In the genomic region with DNA sequence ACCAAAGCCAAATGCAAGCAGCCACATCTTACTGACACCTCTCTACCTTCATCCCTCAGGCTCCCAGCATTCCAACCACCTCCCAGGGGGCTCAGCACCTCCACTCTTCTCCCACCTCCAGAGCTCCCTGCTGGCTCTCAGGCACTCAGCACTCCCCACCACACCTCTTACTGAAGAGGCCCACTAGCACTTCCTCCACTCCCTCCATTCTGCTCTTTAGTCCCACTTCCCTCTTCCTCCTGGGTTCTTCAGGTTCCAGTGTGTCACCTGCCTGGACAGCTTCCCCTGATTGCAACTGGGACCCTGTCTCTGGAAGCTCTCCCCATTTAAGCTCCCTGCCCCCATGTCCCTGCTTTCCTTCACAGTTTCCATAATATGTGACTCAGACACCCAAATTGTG, we compare ENCODE assay signal across 27 mouse cellular contexts. TPM values are rescaled to one million over a fixed set of nuclear protein-coding genes. Genes with fewer than 3 reads are reported as not detected.
DNase-seq lines count a peak whose midpoint lies in the region; ATAC-seq and TF ChIP-seq lines count a peak whose summit lies in the region.
"Had no signal": no experiment of that assay in that cellular context is flagged by ENCODE, and none has a peak within 500 bp of the region (broad histone marks: within the 10 kb centered on the region; RNA-seq: fewer than 3 reads in every experiment).

No protein-coding gene starts in this region.

- H3K9ac ChIP-seq in liver, embryonic 12.5 days = no peak overlapping the region
- H3K9ac ChIP-seq in stomach, postnatal 0 days (ENCODE audit: low read length) = no peak overlapping the region
- H3K9ac ChIP-seq in intestine, embryonic 15.5 days = no peak overlapping the region
- H3K9ac ChIP-seq: embryonic facial prominence, embryonic 12.5 days; forebrain, embryonic 13.5 days; forebrain, embryonic 15.5 days; forebrain, postnatal 0 days had no signal

- ATAC-seq in liver, embryonic 12.5 days = no peak
- ATAC-seq in granulocyte monocyte progenitor cell, adult 5-6 weeks (replicated peaks; ENCODE audit: poor library complexity, severe bottlenecking) = peak; percentile 59
- ATAC-seq in stomach, postnatal 0 days (ENCODE audit: low FRiP score, low TSS enrichment) = peak; percentile 65; the same call in 1 of the 2 replicates
- ATAC-seq in intestine, embryonic 15.5 days = no peak
- ATAC-seq: activated CD4-positive, CD25-positive, alpha-beta regulatory T cell, adult 4 months; CD4-positive, CD25-positive, alpha-beta regulatory T cell, adult 4 months; forebrain, embryonic 13.5 days; forebrain, embryonic 15.5 days; forebrain, postnatal 0 days; Patski had no signal

- no peak overlapping the region for H3K4me2 ChIP-seq in liver, embryonic 12.5 days
- H3K4me2 ChIP-seq in stomach, postnatal 0 days (replicated peaks; ENCODE audit: low read depth) = no peak overlapping the region
- no peak overlapping the region for H3K4me2 ChIP-seq in intestine, embryonic 15.5 days (replicated peaks)
- H3K4me2 ChIP-seq: embryonic facial prominence, embryonic 12.5 days; forebrain, embryonic 13.5 days; forebrain, embryonic 15.5 days had no signal

- no peak for TF ChIP-seq POLR2A in testis, adult 2 months (IDR thresholded peaks at IDR 0.05; ENCODE audit: control insufficient read depth, low read depth, low read length)

- DNase-seq in liver = no peak
- DNase-seq in testis, postnatal 14 days (ENCODE audit: low spot score) = no peak
- no peak for DNase-seq in stomach, postnatal 0 days (ENCODE audit: low spot score)
- DNase-seq in layer of hippocampus, postnatal 14 days (ENCODE audit: low spot score in 2 of 2) = no peak
- DNase-seq: adrenal gland, adult 8-10 months; adrenal gland, postnatal 14 days; B cell, adult 2 months; cerebellum, adult 11 months; cerebellum, adult 18-20 months; cerebellum, adult 8-10 months; cerebellum, adult 9-11 months; cerebellum, postnatal 14 days; cerebellum, postnatal 36 days; embryo, embryonic 11 days; forebrain, postnatal 0 days had no signal

- no peaks in the 10 kb centered on the region for H3K9me3 ChIP-seq in liver, embryonic 12.5 days (replicated peaks)
- H3K9me3 ChIP-seq in stomach, postnatal 0 days (ENCODE audit: control insufficient read depth, low read length) = no peaks in the 10 kb centered on the region
- H3K9me3 ChIP-seq in intestine, embryonic 15.5 days = no peaks in the 10 kb centered on the region
- H3K9me3 ChIP-seq: embryonic facial prominence, embryonic 12.5 days; forebrain, embryonic 13.5 days; forebrain, embryonic 15.5 days; G1E had no signal

- H3K4me1 ChIP-seq in liver, embryonic 12.5 days = peaks cover 53% of the 10 kb centered on the region
- no peaks in the 10 kb centered on the region for H3K4me1 ChIP-seq in testis, adult 2 months (ENCODE audit: control insufficient read depth, insufficient read depth, low read length)
- no peaks in the 10 kb centered on the region for H3K4me1 ChIP-seq in stomach, postnatal 0 days (replicated peaks; ENCODE audit: control insufficient read depth, insufficient read depth)
- peaks cover 5% of the 10 kb centered on the region; the same call in 1 of the 2 replicates for H3K4me1 ChIP-seq in intestine, embryonic 15.5 days (replicated peaks)

- TF ChIP-seq EP300 in stomach, postnatal 0 days (optimal IDR thresholded peaks at IDR 0.05) = no peak

- TF ChIP-seq CTCF in testis, adult 2 months (IDR thresholded peaks at IDR 0.05; ENCODE audit: control insufficient read depth, insufficient read depth, insufficient replicate concordance, low read depth, low read length) = no peak
- TF ChIP-seq CTCF in stomach, postnatal 0 days (IDR thresholded peaks at IDR 0.05; ENCODE audit: low read depth) = no peak

- H3K27ac ChIP-seq in liver, embryonic 12.5 days = peak overlapping the region; percentile 7; the same call in 1 of the 2 replicates
- H3K27ac ChIP-seq in testis, adult 2 months (ENCODE audit: control insufficient read depth, insufficient read depth, low read depth, low read length) = no peak overlapping the region
- H3K27ac ChIP-seq in stomach, postnatal 0 days (replicated peaks) = no peak overlapping the region
- H3K27ac ChIP-seq in intestine, embryonic 15.5 days = no peak overlapping the region
- H3K27ac ChIP-seq: embryonic facial prominence, embryonic 12.5 days; forebrain, embryonic 13.5 days; forebrain, embryonic 15.5 days had no signal

- H3K27me3 ChIP-seq in liver, embryonic 12.5 days (replicated peaks) = no peaks in the 10 kb centered on the region
- no peaks in the 10 kb centered on the region for H3K27me3 ChIP-seq in testis, adult 2 months (ENCODE audit: control insufficient read depth, insufficient read depth, low read length)
- H3K27me3 ChIP-seq in stomach, postnatal 0 days (ENCODE audit: control insufficient read depth, insufficient read depth, low read length) = no peaks in the 10 kb centered on the region
- no peaks in the 10 kb centered on the region for H3K27me3 ChIP-seq in intestine, embryonic 15.5 days (replicated peaks)
- H3K27me3 ChIP-seq: CH12.LX; embryonic facial prominence, embryonic 12.5 days; forebrain, embryonic 13.5 days; forebrain, embryonic 15.5 days; Patski had no signal

- no peak overlapping the region for H3K4me3 ChIP-seq in liver, embryonic 12.5 days
- peak overlapping the region; percentile 61 for H3K4me3 ChIP-seq in testis, adult 2 months (ENCODE audit: control insufficient read depth, low read depth, low read length)
- no peak overlapping the region for H3K4me3 ChIP-seq in stomach, postnatal 0 days (ENCODE audit: low read depth, low read length)
- H3K4me3 ChIP-seq in intestine, embryonic 15.5 days (replicated peaks) = no peak overlapping the region
- H3K4me3 ChIP-seq: embryonic facial prominence, embryonic 12.5 days; forebrain, embryonic 13.5 days; forebrain, embryonic 15.5 days had no signal

- peaks cover 16% of the 10 kb centered on the region for H3K36me3 ChIP-seq in liver, embryonic 12.5 days
- H3K36me3 ChIP-seq in testis, adult 2 months (ENCODE audit: control insufficient read depth, insufficient read depth, low read length) = no peaks in the 10 kb centered on the region
- H3K36me3 ChIP-seq in stomach, postnatal 0 days (ENCODE audit: control insufficient read depth, insufficient read depth, low read length) = no peaks in the 10 kb centered on the region
- H3K36me3 ChIP-seq in intestine, embryonic 15.5 days = no peaks in the 10 kb centered on the region
- H3K36me3 ChIP-seq: embryonic facial prominence, embryonic 12.5 days; forebrain, embryonic 15.5 days had no signal

RNA-seq across cellular contexts. Expression of gene Rffl, which starts 44.2 kb away (rescaled TPM):
- 28.1 and 28.8 TPM in 2 replicates for polyA plus RNA-seq in liver, embryonic 12.5 days (2016; fragmentation: Nextera tagmentation; extraction: Ambion mirVana)
- 135 and 143 TPM in 2 replicates for polyA plus RNA-seq in testis, adult 2 months (2012; rRNA removed)
- 26.6 and 35.3 TPM in 2 replicates for total RNA-seq in granulocyte monocyte progenitor cell, adult 5-6 weeks (2014; fragmentation: Nextera tagmentation)
- total RNA-seq in granulocyte monocyte progenitor cell, adult 5-6 weeks (2017) = 18.6 and 21.8 TPM in 2 replicates
- 16.4 and 17.1 TPM in 2 replicates for polyA plus RNA-seq in stomach, postnatal 0 days (2015; fragmentation: Nextera tagmentation; extraction: Ambion mirVana)
- 10 to 100 TPM; 11.0 to 11.7 TPM for total RNA-seq in layer of hippocampus, postnatal 14 days (2021)
- 12.5 and 13.8 TPM in 2 replicates for polyA plus RNA-seq in intestine, embryonic 15.5 days (2015; fragmentation: Nextera tagmentation; extraction: Ambion mirVana)

RNA-seq across cellular contexts. Expression of gene Lig3, which starts 45.9 kb away (rescaled TPM):
- polyA plus RNA-seq in liver, embryonic 12.5 days (2016; fragmentation: Nextera tagmentation; extraction: Ambion mirVana) = 19.7 and 19.8 TPM in 2 replicates
- 107 and 120 TPM in 2 replicates for polyA plus RNA-seq in testis, adult 2 months (2012; rRNA removed)
- total RNA-seq in granulocyte monocyte progenitor cell, adult 5-6 weeks (2014; fragmentation: Nextera tagmentation) = 41.2 and 42.0 TPM in 2 replicates
- 36.5 and 57.2 TPM in 2 replicates for total RNA-seq in granulocyte monocyte progenitor cell, adult 5-6 weeks (2017)
- 13.4 and 13.7 TPM in 2 replicates for polyA plus RNA-seq in stomach, postnatal 0 days (2015; fragmentation: Nextera tagmentation; extraction: Ambion mirVana)
- 10 to 100 TPM; 27.1 to 27.8 TPM for total RNA-seq in layer of hippocampus, postnatal 14 days (2021)
- 20.4 and 22.5 TPM in 2 replicates for polyA plus RNA-seq in intestine, embryonic 15.5 days (2015; fragmentation: Nextera tagmentation; extraction: Ambion mirVana)

Comparison
In these comparisons a context has a peak if more than half of its experiments do, and no peak if none do; other contexts are left out.
1. ATAC-seq: peak in granulocyte monocyte progenitor cell, adult 5-6 weeks (single experiment) and stomach, postnatal 0 days (single experiment); none in liver, embryonic 12.5 days (single experiment) and intestine, embryonic 15.5 days (single experiment).